Mouse (Mus musculus) effector memory CD4-positive, alpha-beta T cell, adult 7 months (primary cell): ENCODE data around the gene Olfr702. TPM values are rescaled to one million over a fixed set of nuclear protein-coding genes. Genes with fewer than 3 reads are reported as not detected.

Experiments used
- polyA plus RNA-seq: library from polyadenylated mRNA; unstranded; fragments of 100-300 nt; shearing (Covaris generic); gene quantifications from one replicate; pipeline ENCODE4 v1.2.1, GENCODE M21; 2017

Olfr702 gene
- polyA plus RNA-seq, result not detected

GRCm38 (mm10) chr7:106833793-106834192, at the start of gene Olfr702:
TSS of gene Olfr702 (minus strand) at chr7:106833893.

DNA sequence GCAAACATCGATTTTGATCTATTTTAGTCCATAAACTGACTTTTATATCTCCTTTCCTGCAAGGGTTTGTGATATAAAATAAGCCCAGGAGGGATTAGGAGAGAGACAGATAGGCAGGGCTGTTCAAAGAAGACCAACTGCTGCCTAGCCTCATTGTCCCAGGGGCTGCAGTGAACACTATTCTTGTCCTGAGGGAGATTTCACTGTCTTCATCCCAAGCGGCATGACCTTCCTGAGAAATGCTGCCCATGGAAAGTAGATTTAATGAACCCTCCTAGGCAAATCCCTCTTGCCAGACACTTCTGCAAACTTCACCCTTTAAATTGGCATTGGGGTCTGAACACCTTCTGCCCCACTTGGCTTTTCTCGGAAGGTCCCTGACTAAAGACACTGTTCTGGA, 43.1 kb upstream of the Olfr702 start, which contains the start of gene Olfr705:
Olfr705 (minus strand) TSS at position 101 of the 400 bp plus-strand sequence.

DNA sequence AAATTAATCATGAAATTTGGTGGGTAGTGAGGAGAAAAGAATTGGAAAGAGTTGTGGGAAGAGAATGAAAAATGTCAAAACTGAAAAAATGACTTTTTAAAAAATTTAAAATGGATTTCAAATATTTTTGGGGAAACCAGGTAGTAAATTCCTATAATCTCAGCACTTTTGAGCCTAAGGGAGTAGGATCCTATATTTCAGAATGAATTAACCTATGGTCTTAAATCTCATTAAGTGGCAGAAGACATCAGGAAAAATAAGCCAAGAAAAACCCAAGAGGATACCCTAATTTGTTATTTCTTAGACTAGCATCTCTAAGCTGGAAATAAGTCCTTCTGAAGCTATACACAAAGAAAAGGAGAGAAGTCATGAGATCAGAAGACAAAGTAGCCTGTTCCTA, 29.2 kb upstream of the Olfr702 start, which contains the start of gene Olfr704:
Olfr704 (plus strand) TSS at position 301 of the 400 bp plus-strand sequence.

GRCm38 (mm10) chr7:106843060-106843459, 9.4 kb upstream of the Olfr702 start, which contains the start of gene Olfr703:
TSS of gene Olfr703 (plus strand) at chr7:106843360.

GRCm38 (mm10) chr7:106813829-106814228, 19.9 kb downstream of the Olfr702 start, which contains the start of gene Olfr701:
TSS of gene Olfr701 (plus strand) at chr7:106814129.

GRCm38 (mm10) chr7:106808734-106809133, 25.0 kb downstream of the Olfr702 start, which contains the start of gene Olfr700:
TSS of gene Olfr700 (minus strand) at chr7:106808834.

GRCm38 (mm10) chr7:106793098-106793497, 40.6 kb downstream of the Olfr702 start, which contains the start of gene Olfr699:
TSS of gene Olfr699 (minus strand) at chr7:106793198.

Other genes starting within 250 kb of the Olfr702 start
- gene Olfr693, start 153.3 kb downstream of the Olfr702 start, polyA plus RNA-seq, result not detected
- gene Olfr694, start 142.1 kb downstream of the Olfr702 start, polyA plus RNA-seq, result not detected
- gene Olfr695, start 117.5 kb downstream of the Olfr702 start, polyA plus RNA-seq, result not detected
- gene Olfr697, start 91.5 kb downstream of the Olfr702 start, polyA plus RNA-seq, result not detected
- not detected for gene Olfr698, start 78.5 kb downstream of the Olfr702 start, polyA plus RNA-seq
- gene Olfr699, start 40.7 kb downstream of the Olfr702 start, polyA plus RNA-seq, result not detected
- not detected for gene Olfr700, start 25.1 kb downstream of the Olfr702 start, polyA plus RNA-seq
- gene Olfr701, start 19.8 kb downstream of the Olfr702 start, polyA plus RNA-seq, result not detected
- not detected for gene Olfr703, start 9.5 kb upstream of the Olfr702 start, polyA plus RNA-seq
- 0.55 TPM for gene Olfr704, start 29.3 kb upstream of the Olfr702 start, polyA plus RNA-seq
- gene Olfr705, start 43.0 kb upstream of the Olfr702 start, polyA plus RNA-seq, result not detected
- not detected for gene Olfr706, start 54.3 kb upstream of the Olfr702 start, polyA plus RNA-seq
- not detected for gene Olfr707, start 67.3 kb upstream of the Olfr702 start, polyA plus RNA-seq
- not detected for gene Olfr1532-ps1, start 74.1 kb upstream of the Olfr702 start, polyA plus RNA-seq
- not detected for gene Olfr709-ps1, start 98.3 kb upstream of the Olfr702 start, polyA plus RNA-seq
- not detected for gene Olfr710, start 114.4 kb upstream of the Olfr702 start, polyA plus RNA-seq
- gene Olfr6, start 130.0 kb upstream of the Olfr702 start, polyA plus RNA-seq, result 0.07 TPM
- gene Olfr711, start 141.6 kb upstream of the Olfr702 start, polyA plus RNA-seq, result not detected
- gene Olfr2, start 172.2 kb upstream of the Olfr702 start, polyA plus RNA-seq, result not detected
- not detected for gene Olfr713, start 197.3 kb upstream of the Olfr702 start, polyA plus RNA-seq
- not detected for gene Olfr714, start 237.1 kb upstream of the Olfr702 start, polyA plus RNA-seq